21 mouse cellular contexts compared by ENCODE assay signal in the genomic region with DNA sequence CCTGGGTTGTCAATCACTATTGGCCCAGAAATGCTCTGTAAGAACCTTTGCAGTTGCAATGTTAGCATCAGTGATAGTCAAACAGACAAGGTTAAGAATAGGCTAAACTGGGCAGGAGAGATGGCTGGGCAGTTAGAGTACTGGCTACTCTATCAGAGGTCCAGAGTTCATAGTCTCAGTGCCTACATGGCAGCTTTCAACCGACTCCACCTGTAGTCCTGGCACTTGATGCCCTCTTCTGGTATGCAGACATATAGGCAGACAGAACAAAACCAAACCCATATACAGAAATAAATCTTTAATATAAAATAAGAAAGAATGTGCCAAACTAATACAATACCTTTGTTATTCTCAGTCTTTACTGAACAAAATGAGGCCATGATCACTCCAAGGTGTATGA.
"Had no signal": no experiment of that assay in that cellular context is flagged by ENCODE, and none has a peak within 500 bp of the region (broad histone marks: within the 10 kb centered on the region; RNA-seq: fewer than 3 reads in every experiment).

No protein-coding gene starts in this region.

- H3K27ac ChIP-seq: kidney, embryonic 15.5 days; layer of hippocampus, adult 2 months; left cerebral cortex, adult 2 months; liver, embryonic 14.5 days; lung, embryonic 15.5 days; midbrain, embryonic 10.5 days; neural tube, embryonic 12.5 days; neural tube, embryonic 15.5 days had no signal

- H3K9me3 ChIP-seq: kidney, embryonic 15.5 days; lung, embryonic 15.5 days; midbrain, embryonic 10.5 days; neural tube, embryonic 12.5 days; neural tube, embryonic 15.5 days had no signal

- H3K4me1 ChIP-seq: kidney, embryonic 15.5 days; lung, embryonic 15.5 days; neural tube, embryonic 12.5 days; neural tube, embryonic 15.5 days had no signal

- H3K4me2 ChIP-seq: kidney, embryonic 15.5 days; lung, embryonic 15.5 days; neural tube, embryonic 12.5 days; neural tube, embryonic 15.5 days had no signal

- H3K36me3 ChIP-seq: kidney, embryonic 15.5 days; lung, embryonic 15.5 days; midbrain, embryonic 10.5 days; neural tube, embryonic 12.5 days; neural tube, embryonic 15.5 days had no signal

- H3K4me3 ChIP-seq: kidney, embryonic 15.5 days; layer of hippocampus, adult 2 months; left cerebral cortex, adult 2 months; lung, embryonic 15.5 days; megakaryocyte, embryonic 14.5 days; midbrain, embryonic 10.5 days; neural tube, embryonic 12.5 days; neural tube, embryonic 15.5 days had no signal

- DNase-seq: kidney, adult 11 months; kidney, adult 8-10 months; kidney, postnatal 14 days; layer of hippocampus, postnatal 36 days; lung, adult 18-20 months; lung, postnatal 10 days; lung, postnatal 36 days; midbrain, embryonic 14.5 days; right cerebral cortex, adult 18-20 months; right cerebral cortex, postnatal 14 days; right cerebral cortex, postnatal 4 days; thymus, postnatal 25 days had no signal

- H3K27me3 ChIP-seq: kidney, embryonic 15.5 days; lung, embryonic 15.5 days; megakaryocyte, embryonic 14.5 days; neural tube, embryonic 12.5 days; neural tube, embryonic 15.5 days had no signal

- H3K9ac ChIP-seq: kidney, embryonic 15.5 days; liver, embryonic 14.5 days; lung, embryonic 15.5 days; neural tube, embryonic 12.5 days; neural tube, embryonic 15.5 days had no signal
